Mouse (Mus musculus) heart, postnatal 4 days (tissue): Measurements from ENCODE around the gene Ppp1r13b. TPM values are rescaled to one million over a fixed set of nuclear protein-coding genes. Genes with fewer than 3 reads are reported as not detected.
A peak's percentile ranks its signal among the peaks of the same experiment; 100 is the strongest.

Experiments used
- DNase-seq: peaks from one replicate; pipeline ENCODE4 v3.0.0; 2021
- total RNA-seq, 2 experiments: library from RNA; stranded (reverse); gene quantifications; 2 replicates each; pipeline ENCODE4 v1.2.3; 2021

Ppp1r13b gene
- total RNA-seq, 2 experiments from 2014 or later = 24.8 to 25.7 TPM

GRCm38 (mm10) chr12:111916514-111917217 lies 8.8 kb upstream of the Ppp1r13b start:
- DNase-seq = peak; percentile 43

GRCm38 (mm10) chr12:111915781-111916180 lies 7.9 kb upstream of the Ppp1r13b start:
- DNase-seq = no peak

GRCm38 (mm10) chr12:111914031-111914430 lies 6.1 kb upstream of the Ppp1r13b start:
- no peak for DNase-seq

- DNase-seq = no peak
These were observed 4.9 kb upstream of the Ppp1r13b start for GRCm38 (mm10) chr12:111912802-111913201.

- no peak for DNase-seq
These were observed 3.9 kb upstream of the Ppp1r13b start for GRCm38 (mm10) chr12:111911796-111912195.

GRCm38 (mm10) chr12:111911171-111911760 lies 3.4 kb upstream of the Ppp1r13b start:
- no peak for DNase-seq

GRCm38 (mm10) chr12:111908997-111909550 lies 1.2 kb upstream of the Ppp1r13b start:
- DNase-seq = no peak

GRCm38 (mm10) chr12:111907421-111907891 lies 454 bp downstream of the Ppp1r13b start:
- DNase-seq = peak; percentile 73

GRCm38 (mm10) chr12:111906309-111906875 lies 1.5 kb downstream of the Ppp1r13b start:
- no peak for DNase-seq

GRCm38 (mm10) chr12:111902488-111902887 lies 5.4 kb downstream of the Ppp1r13b start:
- no peak for DNase-seq

GRCm38 (mm10) chr12:111901105-111901875 lies 6.6 kb downstream of the Ppp1r13b start:
- DNase-seq = no peak

- DNase-seq = no peak
These were observed 8.3 kb downstream of the Ppp1r13b start for GRCm38 (mm10) chr12:111899646-111900045.

GRCm38 (mm10) chr12:111898686-111899085 lies 9.2 kb downstream of the Ppp1r13b start:
- no peak for DNase-seq

GRCm38 (mm10) chr12:111896908-111897661 lies 10.8 kb downstream of the Ppp1r13b start:
- peak; percentile 57 for DNase-seq

GRCm38 (mm10) chr12:111894082-111894481 lies 13.8 kb downstream of the Ppp1r13b start:
- DNase-seq = peak; percentile 71

- no peak for DNase-seq
These were observed 14.9 kb downstream of the Ppp1r13b start for GRCm38 (mm10) chr12:111892981-111893380.

GRCm38 (mm10) chr12:111891800-111892199 lies 16.1 kb downstream of the Ppp1r13b start:
- no peak for DNase-seq

GRCm38 (mm10) chr12:111889251-111889650 lies 18.7 kb downstream of the Ppp1r13b start:
- no peak for DNase-seq

GRCm38 (mm10) chr12:111888303-111888864 lies 19.5 kb downstream of the Ppp1r13b start:
- peak; percentile 27 for DNase-seq

- DNase-seq = no peak
These were observed 20.9 kb downstream of the Ppp1r13b start for GRCm38 (mm10) chr12:111887005-111887404.

- no peak for DNase-seq
These were observed 25.1 kb downstream of the Ppp1r13b start for GRCm38 (mm10) chr12:111882852-111883251.
